Mouse (Mus musculus): ENCODE results near the gene Pf4.
"Not testable (repeated sequence)": the region's sequence is repeated elsewhere in the genome, so short reads cannot be mapped to it uniquely, and the experiment has no call there.

Gene Pf4

DNA sequence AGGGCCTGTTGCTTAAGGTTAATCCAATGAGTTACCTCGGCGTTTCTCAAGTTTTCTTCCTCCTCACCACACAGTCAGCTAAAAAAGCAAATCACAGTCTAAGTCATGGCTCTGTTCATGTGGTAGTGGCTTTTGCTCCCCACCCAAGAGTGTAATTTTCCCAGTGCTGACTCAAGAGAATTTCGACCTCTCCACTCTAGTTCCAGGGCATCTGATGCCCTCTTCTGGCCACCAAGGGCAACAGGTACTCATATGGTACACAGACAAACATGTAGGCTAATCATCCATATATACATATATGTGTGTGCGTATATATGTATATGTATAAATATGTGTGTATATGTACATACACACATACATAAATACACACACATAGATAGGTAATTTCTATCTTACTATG, 15.9 kb downstream of the Pf4 start:
- DNase-seq, result no peak

DNA sequence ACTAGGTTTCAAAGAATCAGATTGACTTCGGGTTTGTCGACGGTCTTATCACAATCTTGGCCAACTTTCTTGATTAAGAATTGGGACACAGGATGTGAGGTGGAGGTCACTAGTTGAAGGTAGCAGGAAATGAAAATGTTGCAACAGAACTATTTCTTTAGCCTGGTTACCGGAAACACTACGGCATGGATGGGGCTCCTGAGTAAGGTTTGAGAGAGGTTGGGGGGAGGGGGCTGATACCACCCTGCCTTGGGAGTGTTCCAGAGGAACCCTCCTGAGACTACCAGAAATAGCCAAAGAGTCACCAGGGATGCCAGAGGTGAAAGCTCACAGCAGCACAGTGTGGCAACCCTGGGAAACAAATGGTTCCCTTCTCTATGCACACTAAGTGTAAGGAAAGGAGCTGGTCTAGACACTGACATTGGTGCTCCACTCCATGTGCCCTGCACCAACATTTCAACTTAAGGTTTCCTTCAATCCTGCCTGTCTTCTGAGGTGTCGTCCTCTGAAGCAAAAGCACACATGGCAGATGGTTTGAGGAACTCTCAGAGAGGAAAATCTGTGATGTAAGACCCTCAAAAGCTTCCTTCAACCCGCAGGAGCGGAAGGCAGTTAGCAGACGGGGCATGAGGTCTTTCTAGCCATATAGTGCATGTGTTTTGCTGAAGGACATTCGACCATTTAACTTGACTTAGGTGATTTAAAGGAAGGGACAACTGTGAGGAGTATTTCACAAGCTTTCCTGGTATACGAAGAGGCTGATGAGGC, 17.3 kb downstream of the Pf4 start:
- DNase-seq, result peak; percentile 13 to 39

GRCm38 (mm10) chr5:90790074-90790502, 17.9 kb downstream of the Pf4 start:
- DNase-seq, result no peak

DNA sequence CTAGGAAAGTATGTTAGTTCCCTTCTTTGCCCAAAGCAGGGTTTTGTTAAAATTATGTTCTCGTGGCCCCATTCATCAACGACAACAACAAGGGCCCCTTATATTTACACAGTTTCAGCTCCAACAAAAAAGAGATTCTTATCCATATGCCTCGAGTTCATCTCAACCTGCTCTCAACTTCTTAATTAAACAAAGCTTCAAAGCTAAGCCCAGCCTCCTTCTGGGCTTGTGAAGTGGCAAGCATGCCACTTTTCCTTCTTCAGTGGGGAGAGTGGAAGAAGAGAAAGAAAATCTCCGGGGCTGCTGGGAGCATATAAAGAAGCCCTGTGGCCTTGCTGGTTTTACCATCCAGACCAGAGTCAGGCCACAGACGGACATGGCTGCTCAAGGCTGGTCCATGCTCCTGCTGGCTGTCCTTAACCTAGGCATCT, 22.0 kb downstream of the Pf4 start, which contains the start of gene Cxcl15:
Gene Cxcl15, plus strand, starts transcription at position 340 of the 431 bp plus-strand sequence.
- no peak for DNase-seq

- DNase-seq, result not testable (repeated sequence)
Observed at GRCm38 (mm10) chr5:90795392-90795791, 23.2 kb downstream of the Pf4 start.

- no peak for DNase-seq
Observed at GRCm38 (mm10) chr5:90804574-90804973, 32.3 kb downstream of the Pf4 start.

DNA sequence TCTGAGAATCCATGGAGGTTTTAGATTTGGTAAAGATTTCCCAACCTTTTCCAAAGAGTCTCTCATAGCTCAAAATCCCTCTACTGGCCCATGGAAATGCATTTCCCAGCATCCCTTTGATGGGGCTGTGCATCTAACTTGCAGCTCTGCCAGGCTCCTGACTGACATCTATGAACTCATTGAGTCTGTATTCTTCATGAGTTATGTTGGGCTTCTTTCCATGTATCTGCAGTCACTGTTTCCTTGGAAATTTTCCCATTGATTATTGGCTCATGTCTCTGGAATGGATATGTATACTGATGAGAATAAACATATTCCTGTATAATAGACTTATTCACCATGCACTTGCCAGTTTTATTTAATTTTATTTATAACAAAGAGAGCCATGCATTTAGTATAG, 33.8 kb downstream of the Pf4 start:
- no peak for DNase-seq

DNA sequence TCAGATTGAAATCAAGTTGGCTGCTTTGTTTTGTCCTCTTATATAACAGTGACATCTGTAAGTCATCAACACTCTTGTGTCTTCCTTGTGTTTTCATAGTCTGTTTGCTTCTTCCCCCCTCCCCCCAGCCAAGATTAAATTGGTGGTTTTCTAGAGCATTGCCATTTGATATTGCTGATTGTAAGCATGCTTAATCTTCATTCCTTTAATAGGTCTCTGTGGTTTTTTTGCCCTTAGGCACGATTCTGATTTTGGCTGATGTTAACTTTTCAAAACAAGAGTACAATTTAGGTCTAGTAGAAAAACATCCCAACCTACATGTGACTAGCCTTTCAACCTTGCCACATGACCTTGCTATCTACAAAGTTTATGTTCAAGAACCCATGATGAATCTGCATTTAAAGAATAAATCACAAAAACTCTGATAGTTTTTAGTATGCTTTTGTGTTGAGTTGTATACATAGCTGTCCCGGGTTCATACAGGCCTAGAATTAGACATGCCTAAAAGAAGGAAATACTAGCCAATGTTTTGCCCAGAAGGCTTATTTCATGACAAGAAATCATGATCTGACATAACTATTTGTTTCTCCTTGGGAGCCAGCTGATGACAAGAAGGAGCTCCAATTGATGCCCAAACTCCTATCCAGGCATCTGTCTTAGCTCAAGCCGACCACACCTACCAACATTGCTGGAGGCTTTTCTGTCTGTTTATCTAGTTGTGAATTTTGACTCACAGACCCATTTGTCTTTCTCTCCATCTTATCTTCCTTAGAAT, 35.1 kb downstream of the Pf4 start:
- no peak for DNase-seq

GRCm38 (mm10) chr5:90819756-90820155, 47.5 kb downstream of the Pf4 start:
- DNase-seq, result no peak
